Mouse (Mus musculus) hindbrain, embryonic 11.5 days (tissue): ENCODE results near the gene Gpatch2. TPM values are rescaled to one million over a fixed set of nuclear protein-coding genes. Genes with fewer than 3 reads are reported as not detected.

Experiments
- ATAC-seq: fragments of 200-750 bp; cut with Nextera tagmentation; 2 replicates; pipeline ENCODE4 v1.8.0; 2017; ENCODE audit warnings: mild to moderate bottlenecking, moderate TSS enrichment, moderate library complexity; ENCODE audit not compliant: low FRiP score
- DNase-seq: peaks from one replicate; pipeline ENCODE4 v3.0.0-alpha.2; 2015; ENCODE audit warnings: low spot score
- H3K27ac ChIP-seq: fragments of 300-500 bp; sonication (generic); 2 replicates; pipeline ENCODE4 v1.5.1; 2014; ENCODE audit warnings: mild to moderate bottlenecking, low read depth, low read length
- H3K27me3 ChIP-seq: fragments of 300-500 bp; sonication (generic); 2 replicates; pipeline ENCODE4 v1.6.1; 2014; ENCODE audit warnings: mild to moderate bottlenecking, low read length, moderate library complexity, mixed read lengths; ENCODE audit not compliant: control insufficient read depth, insufficient read depth
- H3K36me3 ChIP-seq: fragments of 300-500 bp; sonication (generic); 2 replicates; pipeline ENCODE4 v1.6.1; 2014; ENCODE audit warnings: mild to moderate bottlenecking, low read length, moderate library complexity, mixed read lengths; ENCODE audit not compliant: control insufficient read depth, insufficient read depth
- H3K4me1 ChIP-seq: fragments of 300-500 bp; sonication (generic); replicated peaks from 2 replicates; pipeline ENCODE4 v1.6.1; 2014; ENCODE audit warnings: low read length, mixed read lengths; ENCODE audit not compliant: control insufficient read depth, insufficient read depth
- H3K4me2 ChIP-seq: fragments of 300-500 bp; sonication (generic); replicated peaks from 2 replicates; pipeline ENCODE4 v1.6.1; 2014; ENCODE audit warnings: mild to moderate bottlenecking, low read depth, low read length
- H3K4me3 ChIP-seq: fragments of 300-500 bp; sonication (generic); 2 replicates; pipeline ENCODE4 v1.5.1; 2014; ENCODE audit warnings: low read depth, low read length
- H3K9ac ChIP-seq: fragments of 300-500 bp; sonication (generic); 2 replicates; pipeline ENCODE4 v1.6.1; 2014; ENCODE audit warnings: low read depth, low read length
- H3K9me3 ChIP-seq: fragments of 300-500 bp; sonication (generic); 2 replicates; pipeline ENCODE4 v1.6.1; 2016; ENCODE audit warnings: low read length; ENCODE audit not compliant: control insufficient read depth
- WGBS: fragments of 180-500 bp; shearing (Covaris S2); extraction: QIAGEN DNeasy Blood & Tissue Kit; methylation state at CpG from one replicate; pipeline ENCODE4 v1.1.7; 2014; 5-methylcytosine and 5-hydroxymethylcytosine counted together
- polyA plus RNA-seq: library from polyadenylated mRNA; unstranded; fragments of >200 nt; fragmentation: Nextera tagmentation; extraction: Ambion mirVana; gene quantifications from 2 replicates; pipeline ENCODE4 v1.2.1, GENCODE M21; 2014

Gene Gpatch2
- polyA plus RNA-seq, 1 experiment from 2014 or later = 30.8 TPM

GRCm38 (mm10) chr1:187236296-187236695 lies 21.0 kb downstream of the Gpatch2 start:
- Histone ChIP-seq H3K4me3 (no peak overlapping the region), H3K36me3 (no peaks in the 10 kb centered on the region), H3K27ac (no peak overlapping the region), H3K9me3 (no peaks in the 10 kb centered on the region), H3K4me1 (no peaks in the 10 kb centered on the region), H3K4me2 (no peak overlapping the region), H3K9ac (no peak overlapping the region), H3K27me3 (no peaks in the 10 kb centered on the region)
- WGBS = 67% methylated on average over 6 of the region's 6 CpGs
- no peak for DNase-seq
- ATAC-seq = no peak

GRCm38 (mm10) chr1:187238061-187238460 lies 22.8 kb downstream of the Gpatch2 start:
- H3K27ac ChIP-seq = no peak overlapping the region
- H3K36me3 ChIP-seq = no peaks in the 10 kb centered on the region
- H3K27me3 ChIP-seq = no peaks in the 10 kb centered on the region
- no peak overlapping the region for H3K9ac ChIP-seq
- no peak for DNase-seq
- H3K4me1 ChIP-seq = no peaks in the 10 kb centered on the region
- H3K9me3 ChIP-seq = no peaks in the 10 kb centered on the region
- no peak overlapping the region for H3K4me2 ChIP-seq
- H3K4me3 ChIP-seq = no peak overlapping the region
- WGBS = 95% methylated on average over 4 of the region's 4 CpGs
- ATAC-seq = no peak

- no peak for ATAC-seq
- no peaks in the 10 kb centered on the region for H3K27me3 ChIP-seq
- no peaks in the 10 kb centered on the region for H3K4me1 ChIP-seq
- H3K4me3 ChIP-seq = no peak overlapping the region
- no peak overlapping the region for H3K27ac ChIP-seq
- 96% methylated on average over 3 of the region's 3 CpGs for WGBS
- no peak overlapping the region for H3K9ac ChIP-seq
- H3K9me3 ChIP-seq = no peaks in the 10 kb centered on the region
- H3K4me2 ChIP-seq = no peak overlapping the region
- no peak for DNase-seq
- H3K36me3 ChIP-seq = no peaks in the 10 kb centered on the region
These were observed 25.0 kb downstream of the Gpatch2 start for GRCm38 (mm10) chr1:187240304-187240703.

GRCm38 (mm10) chr1:187241329-187241728 lies 26.0 kb downstream of the Gpatch2 start:
- Histone ChIP-seq H3K4me2 (no peak overlapping the region), H3K4me1 (no peaks in the 10 kb centered on the region), H3K27me3 (no peaks in the 10 kb centered on the region), H3K4me3 (no peak overlapping the region), H3K27ac (no peak overlapping the region), H3K36me3 (no peaks in the 10 kb centered on the region), H3K9ac (no peak overlapping the region), H3K9me3 (no peaks in the 10 kb centered on the region)
- DNase-seq = no peak
- ATAC-seq = no peak
- WGBS = 84% methylated on average over 5 of the region's 5 CpGs

GRCm38 (mm10) chr1:187244734-187245133 lies 29.4 kb downstream of the Gpatch2 start:
- Histone ChIP-seq H3K27me3 (no peaks in the 10 kb centered on the region), H3K4me3 (no peak overlapping the region), H3K4me1 (no peaks in the 10 kb centered on the region), H3K36me3 (no peaks in the 10 kb centered on the region), H3K27ac (no peak overlapping the region), H3K9me3 (no peaks in the 10 kb centered on the region), H3K9ac (no peak overlapping the region), H3K4me2 (no peak overlapping the region)
- ATAC-seq (no peak), DNase-seq (no peak)
- WGBS = 82% methylated on average over 5 of the region's 5 CpGs

- Histone ChIP-seq H3K27ac (no peak overlapping the region), H3K4me2 (no peak overlapping the region), H3K4me1 (no peaks in the 10 kb centered on the region), H3K9me3 (no peaks in the 10 kb centered on the region), H3K4me3 (no peak overlapping the region), H3K9ac (no peak overlapping the region), H3K36me3 (no peaks in the 10 kb centered on the region), H3K27me3 (no peaks in the 10 kb centered on the region)
- ATAC-seq (no peak), DNase-seq (no peak)
- WGBS = 100% methylated on average over 1 of the region's 1 CpGs
These were observed 35.5 kb downstream of the Gpatch2 start for GRCm38 (mm10) chr1:187250741-187251262.

- H3K27me3 ChIP-seq = no peaks in the 10 kb centered on the region
- H3K4me2 ChIP-seq = no peak overlapping the region
- DNase-seq (no peak), ATAC-seq (no peak)
- no peaks in the 10 kb centered on the region for H3K36me3 ChIP-seq
- no peak overlapping the region for H3K9ac ChIP-seq
- H3K4me1 ChIP-seq = no peaks in the 10 kb centered on the region
- no peak overlapping the region for H3K4me3 ChIP-seq
- no peaks in the 10 kb centered on the region for H3K9me3 ChIP-seq
- no peak overlapping the region for H3K27ac ChIP-seq
- 79% methylated on average over 4 of the region's 4 CpGs for WGBS
These were observed 43.4 kb downstream of the Gpatch2 start for GRCm38 (mm10) chr1:187258756-187259155.

- no peak overlapping the region for H3K9ac ChIP-seq
- H3K27me3 ChIP-seq = no peaks in the 10 kb centered on the region
- no peak overlapping the region for H3K27ac ChIP-seq
- H3K4me1 ChIP-seq = no peaks in the 10 kb centered on the region
- no peak for ATAC-seq
- DNase-seq = no peak
- no peaks in the 10 kb centered on the region for H3K36me3 ChIP-seq
- no peak overlapping the region for H3K4me3 ChIP-seq
- H3K4me2 ChIP-seq = no peak overlapping the region
- 89% methylated on average over 4 of the region's 4 CpGs for WGBS
- H3K9me3 ChIP-seq = no peaks in the 10 kb centered on the region
These were observed 52.3 kb downstream of the Gpatch2 start for GRCm38 (mm10) chr1:187267601-187268000.

- DNase-seq (no peak), ATAC-seq (no peak)
- Histone ChIP-seq H3K4me1 (no peaks in the 10 kb centered on the region), H3K4me3 (no peak overlapping the region), H3K36me3 (no peaks in the 10 kb centered on the region), H3K9ac (no peak overlapping the region), H3K27ac (no peak overlapping the region), H3K4me2 (no peak overlapping the region), H3K27me3 (no peaks in the 10 kb centered on the region), H3K9me3 (no peaks in the 10 kb centered on the region)
- 78% methylated on average over 10 of the region's 10 CpGs for WGBS
These were observed 55.3 kb downstream of the Gpatch2 start for GRCm38 (mm10) chr1:187270318-187271247.
